Mouse (Mus musculus) CH12.LX (cell line): ENCODE measurements around the gene Oit1.

Experiments used
- CTCF ChIP-seq, 2 experiments: IDR thresholded peaks in 1 of 2; conservative IDR thresholded peaks in 1 of 2; 2 replicates each; pipeline ENCODE4 v1.5.1; 2011 to 2012; ENCODE audit warnings: low read depth in 2 of 2, low read length in 2 of 2, improper control_type of control experiment in 1 of 2, inconsistent platforms in 1 of 2, mild to moderate bottlenecking in 1 of 2, moderate library complexity in 1 of 2
- E2F4 ChIP-seq: IDR thresholded peaks from 2 replicates; pipeline ENCODE4 v1.6.1; 2011; ENCODE audit warnings: low read depth, low read length, improper control_type of control experiment; ENCODE audit not compliant: insufficient replicate concordance
- HCFC1 ChIP-seq: IDR thresholded peaks from 2 replicates; pipeline ENCODE4 v1.6.1; 2012; ENCODE audit warnings: low read depth, mild to moderate bottlenecking, inconsistent platforms, low read length, improper control_type of control experiment
- MAX ChIP-seq: IDR thresholded peaks from 2 replicates; pipeline ENCODE4 v1.6.1; 2011; ENCODE audit warnings: low read length, improper control_type of control experiment
- MYC ChIP-seq: IDR thresholded peaks from 2 replicates; pipeline ENCODE4 v1.6.1; 2011; ENCODE audit warnings: low read depth, mild to moderate bottlenecking, improper control_type of control experiment, low read length
- POLR2A ChIP-seq: IDR thresholded peaks from 2 replicates; pipeline ENCODE4 v1.6.1; 2011; ENCODE audit warnings: low read depth, mild to moderate bottlenecking, improper control_type of control experiment, low read length
- RAD21 ChIP-seq: IDR thresholded peaks from 2 replicates; pipeline ENCODE4 v1.6.1; 2011; ENCODE audit warnings: low read depth, mild to moderate bottlenecking, low read length, improper control_type of control experiment, moderate library complexity
- TCF12 ChIP-seq: IDR thresholded peaks from 2 replicates; pipeline ENCODE4 v1.6.1; 2014; ENCODE audit warnings: low read depth, mild to moderate bottlenecking, inconsistent platforms, low read length, improper control_type of control experiment
- USF1 ChIP-seq: IDR thresholded peaks from 2 replicates; pipeline ENCODE4 v1.6.1; 2014; ENCODE audit warnings: low read depth, mild to moderate bottlenecking, inconsistent platforms, low read length, improper control_type of control experiment

- TF ChIP-seq TCF12, result no peak
- no peak for TF ChIP-seq MAX
- TF ChIP-seq CTCF (conservative IDR thresholded peaks at IDR 0.05 in 1 of 2, IDR thresholded peaks at IDR 0.05 in 1 of 2; ENCODE audit: low read depth in 2 of 2, low read length in 2 of 2), result no peak
- TF ChIP-seq POLR2A, result no peak
- no peak for TF ChIP-seq USF1
- TF ChIP-seq E2F4, result no peak
- TF ChIP-seq MYC, result no peak
- no peak for TF ChIP-seq RAD21
- no peak for TF ChIP-seq HCFC1
Measured at GRCm38 (mm10) chr14:8356836-8357235, 21.7 kb downstream of the Oit1 start.
